Mouse (Mus musculus): ENCODE results near the gene Egr4. TPM values are rescaled to one million over a fixed set of nuclear protein-coding genes. Genes with fewer than 3 reads are reported as not detected.
A peak's percentile ranks its signal among the peaks of the same experiment; 100 is the strongest.

Egr4 gene
- polyA plus RNA-seq, 2 experiments, result 0.05 TPM; not detected in 1

- peak overlapping the region; percentile 38 for H3K4me3 ChIP-seq (replicated peaks; ENCODE audit: low read length)
- peaks cover 23% of the 10 kb centered on the region for H3K4me1 ChIP-seq (ENCODE audit: control insufficient read depth, insufficient read depth, low read length)
- H3K9ac ChIP-seq (ENCODE audit: low read depth, low read length, severe bottlenecking), result no peak overlapping the region
- H3K27ac ChIP-seq (replicated peaks; ENCODE audit: low read depth, low read length), result no peak overlapping the region
- 1% methylated on average over 17 of the region's 36 CpGs for WGBS
- peaks cover 69% of the 10 kb centered on the region for H3K27me3 ChIP-seq (ENCODE audit: control insufficient read depth, insufficient read depth, low read length)
- no peak for DNase-seq (ENCODE audit: low spot score)
- no peaks in the 10 kb centered on the region for H3K9me3 ChIP-seq (ENCODE audit: control insufficient read depth, low read length)
- no peaks in the 10 kb centered on the region for H3K36me3 ChIP-seq (ENCODE audit: control insufficient read depth, insufficient read depth, low read length)
- peak overlapping the region; percentile 44 for H3K4me2 ChIP-seq (replicated peaks; ENCODE audit: low read depth, low read length, severe bottlenecking)
- ATAC-seq (ENCODE audit: low FRiP score, low read depth), result no peak
- no peak for TF ChIP-seq POLR2A (IDR thresholded peaks at IDR 0.05; ENCODE audit: borderline replicate concordance, extremely low read depth, insufficient read depth, insufficient read length)
Observed at GRCm38 (mm10) chr6:85512056-85512440, 1.3 kb downstream of the Egr4 start.

- Histone ChIP-seq H3K4me3 (replicated peaks; ENCODE audit: low read length) (peak overlapping the region; percentile 38), H3K9ac (ENCODE audit: low read depth, low read length, severe bottlenecking) (no peak overlapping the region), H3K9me3 (ENCODE audit: control insufficient read depth, low read length) (no peaks in the 10 kb centered on the region), H3K4me2 (replicated peaks; ENCODE audit: low read depth, low read length, severe bottlenecking) (peak overlapping the region; percentile 44), H3K27me3 (ENCODE audit: control insufficient read depth, insufficient read depth, low read length) (peaks cover 71% of the 10 kb centered on the region), H3K36me3 (ENCODE audit: control insufficient read depth, insufficient read depth, low read length) (no peaks in the 10 kb centered on the region), H3K4me1 (ENCODE audit: control insufficient read depth, insufficient read depth, low read length) (peaks cover 23% of the 10 kb centered on the region), H3K27ac (replicated peaks; ENCODE audit: low read depth, low read length) (no peak overlapping the region)
- TF ChIP-seq POLR2A (IDR thresholded peaks at IDR 0.05; ENCODE audit: borderline replicate concordance, extremely low read depth, insufficient read depth, insufficient read length), result no peak
- peak; percentile 18 for DNase-seq (ENCODE audit: low spot score)
- under 1% methylated on average over 72 of the region's 88 CpGs for WGBS
- ATAC-seq (ENCODE audit: low FRiP score, low read depth), result no peak
Observed at GRCm38 (mm10) chr6:85511286-85512055, 1.9 kb downstream of the Egr4 start.

- Histone ChIP-seq H3K27ac (replicated peaks; ENCODE audit: low read depth, low read length) (no peak overlapping the region), H3K9ac (ENCODE audit: low read depth, low read length, severe bottlenecking) (no peak overlapping the region), H3K4me2 (replicated peaks; ENCODE audit: low read depth, low read length, severe bottlenecking) (no peak overlapping the region), H3K4me1 (ENCODE audit: control insufficient read depth, insufficient read depth, low read length) (peaks cover 23% of the 10 kb centered on the region), H3K36me3 (ENCODE audit: control insufficient read depth, insufficient read depth, low read length) (no peaks in the 10 kb centered on the region), H3K4me3 (replicated peaks; ENCODE audit: low read length) (no peak overlapping the region), H3K9me3 (ENCODE audit: control insufficient read depth, low read length) (no peaks in the 10 kb centered on the region), H3K27me3 (ENCODE audit: control insufficient read depth, insufficient read depth, low read length) (peaks cover 62% of the 10 kb centered on the region)
- ATAC-seq (ENCODE audit: low FRiP score, low read depth), result no peak
- no peak for TF ChIP-seq POLR2A (IDR thresholded peaks at IDR 0.05; ENCODE audit: borderline replicate concordance, extremely low read depth, insufficient read depth, insufficient read length)
- 4% methylated on average over 6 of the region's 6 CpGs for WGBS
- peak; percentile 73 for DNase-seq (ENCODE audit: low spot score)
Observed at GRCm38 (mm10) chr6:85510476-85510875, 2.9 kb downstream of the Egr4 start.

- WGBS, result 47% methylated on average over 5 of the region's 5 CpGs
- Histone ChIP-seq H3K27ac (replicated peaks; ENCODE audit: low read depth, low read length) (no peak overlapping the region), H3K9ac (ENCODE audit: low read depth, low read length, severe bottlenecking) (no peak overlapping the region), H3K4me1 (ENCODE audit: control insufficient read depth, insufficient read depth, low read length) (peaks cover 20% of the 10 kb centered on the region), H3K4me3 (replicated peaks; ENCODE audit: low read length) (no peak overlapping the region), H3K4me2 (replicated peaks; ENCODE audit: low read depth, low read length, severe bottlenecking) (no peak overlapping the region), H3K27me3 (ENCODE audit: control insufficient read depth, insufficient read depth, low read length) (peaks cover 48% of the 10 kb centered on the region), H3K9me3 (ENCODE audit: control insufficient read depth, low read length) (no peaks in the 10 kb centered on the region), H3K36me3 (ENCODE audit: control insufficient read depth, insufficient read depth, low read length) (no peaks in the 10 kb centered on the region)
- no peak for ATAC-seq (ENCODE audit: low FRiP score, low read depth)
- no peak for TF ChIP-seq POLR2A (IDR thresholded peaks at IDR 0.05; ENCODE audit: borderline replicate concordance, extremely low read depth, insufficient read depth, insufficient read length)
- no peak for DNase-seq (ENCODE audit: low spot score)
Observed at GRCm38 (mm10) chr6:85508602-85509001, 4.8 kb downstream of the Egr4 start.

GRCm38 (mm10) chr6:85504908-85505307 lies 8.5 kb downstream of the Egr4 start:
- no peak overlapping the region for H3K4me3 ChIP-seq (replicated peaks; ENCODE audit: low read length)
- H3K27me3 ChIP-seq (ENCODE audit: control insufficient read depth, insufficient read depth, low read length), result peaks cover 14% of the 10 kb centered on the region; the same call in 1 of the 2 replicates
- H3K36me3 ChIP-seq (ENCODE audit: control insufficient read depth, insufficient read depth, low read length), result no peaks in the 10 kb centered on the region
- no peak overlapping the region for H3K4me2 ChIP-seq (replicated peaks; ENCODE audit: low read depth, low read length, severe bottlenecking)
- 79% methylated on average over 2 of the region's 2 CpGs for WGBS
- no peak overlapping the region for H3K9ac ChIP-seq (ENCODE audit: low read depth, low read length, severe bottlenecking)
- DNase-seq (ENCODE audit: low spot score), result no peak
- no peaks in the 10 kb centered on the region for H3K9me3 ChIP-seq (ENCODE audit: control insufficient read depth, low read length)
- no peak for ATAC-seq (ENCODE audit: low FRiP score, low read depth)
- H3K27ac ChIP-seq (replicated peaks; ENCODE audit: low read depth, low read length), result no peak overlapping the region
- peaks cover 6% of the 10 kb centered on the region; the same call in 1 of the 2 replicates for H3K4me1 ChIP-seq (ENCODE audit: control insufficient read depth, insufficient read depth, low read length)
- no peak for TF ChIP-seq POLR2A (IDR thresholded peaks at IDR 0.05; ENCODE audit: borderline replicate concordance, extremely low read depth, insufficient read depth, insufficient read length)
